Mouse (Mus musculus) bone marrow macrophage, adult 2 months (primary cell): ENCODE data around the gene Nfe2.

Experiments
- CTCF ChIP-seq: IDR thresholded peaks from 2 replicates; pipeline ENCODE4 v1.5.1; 2012; ENCODE audit warnings: low read depth, mild to moderate bottlenecking, low read length, moderate library complexity
- POLR2A ChIP-seq: IDR thresholded peaks from 2 replicates; pipeline ENCODE4 v1.6.1; 2012; ENCODE audit warnings: mild to moderate bottlenecking, low read depth, low read length, borderline replicate concordance

GRCm38 (mm10) chr15:103301547-103302340, 43.5 kb upstream of the Nfe2 start:
- TF ChIP-seq CTCF (no peak), POLR2A (no peak)
